Mouse (Mus musculus) spleen, postnatal 4 days (tissue): ENCODE data around the gene Bap1.
A peak's percentile ranks its signal among the peaks of the same experiment; 100 is the strongest.

ENCODE experiments used
- DNase-seq, 2 experiments: peaks; one replicate each; pipeline ENCODE4 v3.0.0; 2022; ENCODE audit warnings: low spot score in 2 of 2

The Bap1 gene

DNA sequence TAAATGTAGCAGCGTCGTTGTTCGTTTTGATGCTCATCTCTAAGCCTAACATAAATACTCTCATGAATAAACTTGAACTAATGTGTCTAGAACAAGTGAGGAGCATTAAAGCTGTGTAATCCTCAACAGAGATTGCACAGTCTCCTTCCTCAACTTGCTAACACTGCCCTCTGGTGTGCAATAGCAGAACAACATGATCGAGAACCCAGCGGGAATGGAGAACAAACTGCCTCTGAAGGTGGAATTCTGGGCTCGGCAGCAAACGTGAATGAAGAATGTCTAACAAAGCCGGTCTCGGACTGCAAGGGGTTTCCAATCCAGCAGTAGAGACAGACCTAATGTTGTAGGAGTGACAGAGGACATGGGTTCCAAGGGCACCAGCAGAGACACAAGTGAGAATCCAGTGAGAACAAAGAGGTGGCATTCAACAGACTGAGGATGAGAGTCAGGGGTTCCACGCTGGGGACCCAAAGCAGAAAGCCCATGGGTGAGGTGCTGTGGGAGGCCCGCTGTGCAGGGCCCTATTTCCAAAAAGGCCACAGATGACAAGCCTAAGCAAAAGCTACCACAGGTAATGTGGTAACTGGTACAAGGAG is 17.2 kb upstream of the Bap1 start:
- DNase-seq, result peak; percentile 73 to 87

- DNase-seq, result no peak
Measured at GRCm38 (mm10) chr14:31237101-31237882, 14.0 kb upstream of the Bap1 start.

GRCm38 (mm10) chr14:31240528-31240927 is 10.7 kb upstream of the Bap1 start:
- DNase-seq, result no peak

GRCm38 (mm10) chr14:31244777-31245176 is 6.5 kb upstream of the Bap1 start:
- DNase-seq, result no peak

GRCm38 (mm10) chr14:31245946-31246345 is 5.3 kb upstream of the Bap1 start:
- DNase-seq, result no peak

DNA sequence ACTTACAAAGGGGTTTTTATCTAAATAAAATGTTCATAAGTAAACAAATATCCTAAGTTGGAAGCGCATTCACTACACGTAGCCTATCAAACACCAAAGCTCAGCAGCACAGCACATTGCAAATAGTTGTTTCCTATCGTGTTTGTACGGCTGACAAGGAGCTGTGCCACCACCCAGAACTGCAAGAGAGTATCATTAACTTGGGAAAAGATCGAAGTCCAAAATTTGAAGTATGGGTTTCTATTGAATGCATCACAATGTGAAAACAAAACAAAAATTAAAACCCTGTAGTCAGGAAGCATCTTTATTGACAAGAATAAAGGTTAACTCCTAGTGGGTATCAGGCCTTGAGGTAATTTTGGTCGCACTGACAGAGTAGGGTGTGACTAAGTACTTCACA is 2.9 kb upstream of the Bap1 start:
- DNase-seq, result no peak

DNA sequence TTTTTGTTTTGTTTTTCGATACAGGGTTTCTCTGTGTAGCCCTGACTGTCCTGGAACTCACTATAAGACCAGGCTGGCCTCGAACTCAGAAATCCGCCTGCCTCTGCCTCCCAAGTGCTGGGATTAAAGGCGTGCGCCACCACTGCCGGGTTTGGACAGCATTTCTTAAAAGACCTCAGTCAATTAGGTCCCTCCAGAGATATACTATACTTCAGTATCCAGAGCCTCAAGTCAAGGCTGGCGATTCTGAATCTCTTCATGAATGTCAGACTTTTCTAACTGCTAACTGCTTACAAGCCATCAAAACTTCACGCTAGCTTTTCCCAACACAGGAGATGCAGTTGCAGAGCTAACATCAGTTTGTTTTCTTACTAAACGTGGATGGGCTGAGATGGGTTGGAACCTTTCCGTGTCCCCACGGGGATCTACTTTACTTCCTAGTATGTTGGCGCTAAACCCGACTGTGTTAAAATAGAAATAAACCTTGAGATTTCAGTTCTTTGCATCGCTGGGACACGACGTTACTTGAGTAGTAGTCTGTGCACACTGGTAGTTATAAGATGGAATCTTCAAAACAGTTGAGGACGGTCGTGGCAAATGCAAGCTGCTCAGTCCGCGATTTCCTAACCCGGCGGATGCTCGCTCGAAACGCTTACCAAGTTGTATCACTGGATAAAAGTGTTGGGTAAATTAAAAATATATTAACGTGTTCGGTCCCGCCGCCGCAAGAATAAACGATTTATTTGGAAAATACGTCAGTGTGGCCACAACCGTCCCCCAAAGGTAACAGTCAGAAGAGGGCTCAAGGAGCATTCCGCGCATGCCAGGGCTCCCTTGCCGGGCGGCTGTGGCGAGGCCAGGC is 797 bp upstream of the Bap1 start:
- DNase-seq, result peak in 1 of 2 experiments; percentile 31

- DNase-seq, result no peak
Measured at GRCm38 (mm10) chr14:31251626-31252025, 376 bp downstream of the Bap1 start.

DNA sequence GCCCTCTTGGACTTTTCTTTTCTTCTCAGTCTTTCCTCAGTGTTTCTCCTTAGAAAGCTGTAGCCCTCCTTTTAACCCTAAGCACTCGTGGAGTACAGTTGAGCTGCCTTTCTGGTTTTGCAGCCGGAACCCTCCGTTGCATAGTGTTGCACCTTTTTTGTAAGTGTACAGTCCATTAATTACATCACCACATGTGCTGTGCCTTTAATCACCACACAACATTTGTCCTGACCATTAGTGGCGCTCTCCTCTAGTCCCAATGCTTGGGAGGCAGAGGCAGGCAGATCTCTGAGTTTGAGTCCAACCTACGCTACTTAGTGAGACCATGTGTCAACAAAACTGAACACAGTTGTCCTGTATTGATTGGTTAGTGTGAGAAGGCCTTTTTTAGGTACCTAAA is 841 bp downstream of the Bap1 start:
- DNase-seq, result no peak

GRCm38 (mm10) chr14:31258476-31259050 is 7.3 kb downstream of the Bap1 start:
- no peak for DNase-seq

DNA sequence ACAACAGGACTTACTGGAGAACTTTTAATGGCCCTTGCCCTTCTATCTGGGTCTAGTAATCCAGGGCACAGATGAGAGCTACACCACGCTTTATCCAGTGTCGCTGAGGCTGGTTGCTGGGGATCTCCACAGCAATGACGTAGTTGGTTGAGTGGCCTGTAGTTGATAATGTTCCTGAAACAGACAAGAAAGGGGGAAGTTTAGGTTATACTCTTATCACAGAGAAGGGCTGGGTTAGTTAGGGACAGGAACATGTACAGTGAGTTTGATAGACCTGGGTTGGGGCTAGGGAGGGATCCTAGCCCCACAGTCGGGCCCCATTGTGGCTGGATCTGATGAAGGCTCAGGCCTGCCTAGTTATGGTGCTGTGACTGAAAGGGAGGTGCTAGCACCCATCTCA is 9.1 kb downstream of the Bap1 start:
- DNase-seq, result no peak

GRCm38 (mm10) chr14:31260932-31261331 is 9.7 kb downstream of the Bap1 start:
- DNase-seq, result no peak

GRCm38 (mm10) chr14:31267649-31268048 is 16.4 kb downstream of the Bap1 start:
- DNase-seq, result no peak

DNA sequence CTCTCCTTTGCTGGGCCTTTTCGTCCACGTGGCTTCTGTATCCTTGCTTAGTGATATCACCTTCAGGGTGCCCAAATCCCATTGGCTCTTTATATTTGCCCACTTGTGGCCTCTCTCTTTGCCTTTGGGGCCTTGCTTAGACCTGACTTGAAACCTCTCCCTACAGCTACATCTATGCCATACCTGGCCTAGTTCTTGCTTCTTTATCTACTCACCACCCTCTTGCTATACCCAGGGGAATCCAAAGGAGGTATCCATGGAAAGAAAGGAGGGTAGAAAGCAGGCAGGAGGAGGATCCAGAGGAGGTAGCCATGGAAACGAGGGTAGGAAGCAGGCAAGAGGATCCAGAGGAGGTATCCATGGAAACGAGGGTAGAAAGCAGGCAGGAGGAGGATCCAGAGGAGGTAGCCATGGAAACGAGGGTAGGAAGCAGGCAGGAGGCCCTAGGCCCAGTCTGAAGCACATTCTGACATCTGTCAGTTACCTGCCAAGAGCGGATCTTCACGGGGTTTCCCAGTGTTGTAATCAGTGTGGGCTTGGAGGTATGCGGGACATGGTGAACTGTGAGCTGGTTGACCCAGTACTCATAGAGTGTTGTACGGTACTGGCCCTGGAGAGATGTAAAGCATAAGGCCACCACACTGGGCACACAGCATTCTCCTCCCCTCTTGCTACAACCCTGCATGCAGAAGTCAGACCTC is 17.2 kb downstream of the Bap1 start:
- no peak for DNase-seq

GRCm38 (mm10) chr14:31269456-31270100 is 18.3 kb downstream of the Bap1 start:
- DNase-seq, result no peak

GRCm38 (mm10) chr14:31271121-31271520 is 19.9 kb downstream of the Bap1 start:
- DNase-seq, result no peak

DNA sequence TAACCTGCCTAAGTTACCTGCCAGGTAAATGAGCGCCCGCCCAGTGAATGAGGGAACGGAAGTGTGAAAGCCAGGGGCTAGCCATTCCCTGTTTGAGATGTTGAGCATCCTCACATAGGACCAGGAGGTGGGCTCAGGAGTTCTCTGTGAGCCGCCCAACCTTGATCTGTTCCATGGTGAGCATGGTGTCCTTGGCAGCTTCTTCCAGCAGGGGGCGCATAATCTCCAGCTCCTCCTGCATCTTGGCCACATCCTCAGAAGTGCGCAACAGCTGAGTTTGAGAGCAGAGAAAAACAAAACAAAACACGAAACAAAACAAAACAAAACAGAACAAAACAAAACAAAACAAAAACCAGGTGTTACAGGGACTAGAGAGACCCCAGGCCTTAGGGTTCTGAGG is 20.9 kb downstream of the Bap1 start:
- DNase-seq, result peak; percentile 74 to 94

GRCm38 (mm10) chr14:31285728-31286127 is 34.5 kb downstream of the Bap1 start:
- DNase-seq, result no peak
